Mouse (Mus musculus): Measurements from ENCODE around the gene Lrp8. TPM values are rescaled to one million over a fixed set of nuclear protein-coding genes. Genes with fewer than 3 reads are reported as not detected.

The Lrp8 gene
- total RNA-seq, 2 experiments from 2014 or later, result 1.7 to 1.8 TPM

DNA sequence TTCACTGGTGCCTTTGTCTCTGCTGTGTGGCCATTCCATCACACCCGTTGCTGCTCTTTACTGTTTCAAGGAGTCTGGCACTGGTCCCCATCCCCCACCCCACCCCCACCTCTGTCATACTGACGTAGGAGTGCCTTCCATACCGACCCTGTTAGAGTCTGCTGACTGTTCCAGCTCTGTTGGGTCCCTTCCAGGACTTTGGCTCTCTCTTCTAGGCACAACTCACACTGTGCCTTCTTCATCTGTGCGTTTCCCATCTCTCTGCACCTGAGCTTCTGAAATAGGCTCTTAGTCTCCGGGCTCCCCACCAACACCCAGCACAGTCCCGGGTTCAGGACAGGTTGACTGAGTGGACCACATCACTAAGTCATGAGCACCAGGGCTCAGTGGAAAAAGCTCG is 44.7 kb downstream of the Lrp8 start:
- no peak for DNase-seq

GRCm38 (mm10) chr4:107848546-107848945 is 46.5 kb downstream of the Lrp8 start:
- no peak for DNase-seq

DNA sequence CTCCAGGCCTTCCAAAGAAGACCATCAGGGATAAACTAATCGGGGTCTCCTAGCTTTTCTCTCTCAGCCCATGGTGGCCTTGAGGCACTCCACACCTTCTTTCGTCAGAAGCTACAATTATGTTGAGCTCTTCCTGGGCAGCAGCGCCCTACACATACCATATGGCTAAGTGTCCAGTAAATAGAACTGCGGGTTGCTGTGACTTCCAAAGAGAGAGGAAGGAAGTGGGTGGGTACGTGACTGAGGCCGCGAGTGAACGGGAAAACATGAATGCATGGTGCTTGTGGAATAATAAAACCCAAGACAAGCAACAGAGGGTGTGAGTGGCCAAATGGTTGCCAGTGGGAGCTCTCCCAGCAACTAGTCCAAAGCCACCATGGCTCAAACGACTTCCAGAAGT is 47.6 kb downstream of the Lrp8 start:
- DNase-seq, result no peak

- no peak for DNase-seq
Observed at GRCm38 (mm10) chr4:107850091-107850490, 48.0 kb downstream of the Lrp8 start.

DNA sequence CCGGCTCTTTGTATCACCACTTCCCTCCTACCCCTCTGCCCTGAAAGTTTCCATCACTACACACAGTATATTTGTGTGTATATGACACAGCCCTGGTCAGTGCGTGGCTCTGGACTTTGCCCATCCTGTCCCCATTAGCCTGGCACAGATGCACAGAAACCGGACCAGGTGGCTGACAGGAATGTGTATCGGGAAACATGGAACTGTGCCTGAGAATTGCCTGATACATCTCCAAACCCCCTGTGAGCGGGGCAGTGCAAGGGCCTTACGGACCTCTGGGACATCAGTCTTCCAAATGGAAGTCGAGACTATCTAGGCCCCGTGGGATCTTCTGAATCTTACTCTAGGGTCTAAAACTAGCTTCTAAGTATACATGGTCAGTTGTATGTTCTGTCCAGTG is 51.3 kb downstream of the Lrp8 start:
- no peak for DNase-seq

- DNase-seq, result no peak
Observed at GRCm38 (mm10) chr4:107853836-107854235, 51.8 kb downstream of the Lrp8 start.

DNA sequence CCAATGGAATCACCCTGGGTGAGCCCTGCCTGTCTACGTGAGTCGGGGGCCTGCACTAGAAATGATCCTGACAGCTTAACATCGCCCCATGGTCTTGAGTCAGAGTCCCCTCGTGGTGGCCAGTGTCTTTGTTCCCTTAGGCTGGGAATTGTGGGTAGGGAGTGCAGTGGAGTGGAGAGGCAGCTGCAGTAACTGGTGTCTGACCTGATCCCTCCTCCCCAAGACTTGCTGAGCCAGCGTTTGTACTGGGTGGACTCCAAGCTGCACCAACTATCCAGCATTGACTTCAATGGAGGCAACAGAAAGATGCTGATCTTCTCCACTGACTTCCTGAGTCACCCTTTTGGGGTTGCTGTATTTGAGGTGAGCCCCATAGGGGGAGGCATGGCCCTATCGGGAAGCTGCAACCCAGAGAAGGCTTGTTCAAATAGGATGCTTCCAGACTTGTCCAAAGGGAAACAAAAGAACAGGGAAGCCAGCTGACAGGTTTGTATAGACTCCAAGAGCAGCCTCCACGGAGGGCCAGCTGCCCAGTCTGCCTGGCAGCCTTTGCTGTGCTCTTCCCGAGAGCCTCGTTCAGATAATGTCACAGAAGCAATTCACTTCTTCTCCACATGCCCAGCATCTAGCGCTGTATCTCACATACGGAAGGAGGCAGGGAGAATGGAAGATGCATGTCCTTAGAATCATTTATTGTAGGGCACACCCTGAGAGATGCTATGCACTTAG is 55.1 kb downstream of the Lrp8 start:
- no peak for DNase-seq

DNA sequence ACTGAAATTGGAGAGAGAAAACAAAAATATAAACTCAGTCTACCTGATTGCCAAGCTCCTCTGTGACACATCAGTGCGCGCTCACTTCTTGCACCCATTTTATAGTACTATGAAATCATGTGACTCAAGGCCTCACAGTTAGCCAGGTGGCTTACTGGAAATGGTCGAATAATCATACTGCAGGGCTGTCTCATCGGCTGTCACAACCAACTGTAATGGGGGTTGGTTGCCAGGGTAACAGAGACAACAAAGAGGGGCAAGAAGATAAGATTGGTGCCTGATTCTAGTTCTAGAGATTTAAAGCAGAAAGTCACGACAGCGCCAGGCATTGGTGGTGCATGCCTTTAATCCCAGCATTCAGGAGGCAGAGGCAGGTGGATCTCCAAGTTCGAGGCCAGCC is 56.9 kb downstream of the Lrp8 start:
- no peak for DNase-seq

DNA sequence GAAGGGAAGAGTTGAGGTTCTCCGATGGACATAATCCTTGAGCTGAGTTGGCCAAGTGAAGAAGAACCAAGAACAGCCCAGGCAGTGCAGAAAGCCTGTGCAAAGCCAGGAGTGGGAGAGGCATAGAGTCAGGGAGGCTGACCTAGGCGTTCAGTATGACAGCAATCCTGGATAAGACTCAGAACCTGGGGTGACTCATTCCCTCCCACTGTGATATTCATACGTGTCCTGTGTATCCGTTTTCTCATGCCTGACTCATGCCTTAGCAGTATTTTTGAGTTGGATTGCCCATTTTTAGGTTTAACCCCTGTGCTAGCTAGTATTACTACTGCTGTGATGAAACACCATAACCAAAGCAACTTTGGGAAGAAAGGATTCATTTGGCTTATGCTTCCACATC is 62.8 kb downstream of the Lrp8 start:
- no peak for DNase-seq

GRCm38 (mm10) chr4:107879254-107880050 is 77.4 kb downstream of the Lrp8 start, which contains the start of gene Magoh:
Gene Magoh, plus strand, starts transcription at chr4:107879755.
- DNase-seq, result peak; percentile 97

DNA sequence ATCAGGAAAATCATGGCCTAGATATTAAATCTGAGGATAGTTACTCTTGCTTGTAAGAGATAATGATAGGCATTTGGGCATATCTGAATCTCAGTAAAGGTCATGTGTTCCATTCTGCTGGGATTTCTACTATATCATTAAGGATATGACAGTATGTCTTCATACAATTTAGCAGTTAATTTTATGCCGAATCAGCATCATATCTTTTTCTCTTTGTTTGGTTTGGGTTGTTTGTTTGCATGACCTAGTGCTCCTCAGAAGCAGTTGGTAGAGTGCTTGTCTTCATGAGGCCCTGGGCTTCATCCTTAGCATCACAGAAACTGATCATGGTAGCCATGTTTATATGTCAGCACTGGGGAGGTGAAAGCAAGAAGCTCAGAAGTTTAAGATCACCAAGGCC is 79.6 kb downstream of the Lrp8 start:
- DNase-seq, result no peak

- no peak for DNase-seq
Observed at GRCm38 (mm10) chr4:107886371-107886770, 84.3 kb downstream of the Lrp8 start.

- DNase-seq, result no peak
Observed at GRCm38 (mm10) chr4:107889385-107889730, 87.3 kb downstream of the Lrp8 start.

DNA sequence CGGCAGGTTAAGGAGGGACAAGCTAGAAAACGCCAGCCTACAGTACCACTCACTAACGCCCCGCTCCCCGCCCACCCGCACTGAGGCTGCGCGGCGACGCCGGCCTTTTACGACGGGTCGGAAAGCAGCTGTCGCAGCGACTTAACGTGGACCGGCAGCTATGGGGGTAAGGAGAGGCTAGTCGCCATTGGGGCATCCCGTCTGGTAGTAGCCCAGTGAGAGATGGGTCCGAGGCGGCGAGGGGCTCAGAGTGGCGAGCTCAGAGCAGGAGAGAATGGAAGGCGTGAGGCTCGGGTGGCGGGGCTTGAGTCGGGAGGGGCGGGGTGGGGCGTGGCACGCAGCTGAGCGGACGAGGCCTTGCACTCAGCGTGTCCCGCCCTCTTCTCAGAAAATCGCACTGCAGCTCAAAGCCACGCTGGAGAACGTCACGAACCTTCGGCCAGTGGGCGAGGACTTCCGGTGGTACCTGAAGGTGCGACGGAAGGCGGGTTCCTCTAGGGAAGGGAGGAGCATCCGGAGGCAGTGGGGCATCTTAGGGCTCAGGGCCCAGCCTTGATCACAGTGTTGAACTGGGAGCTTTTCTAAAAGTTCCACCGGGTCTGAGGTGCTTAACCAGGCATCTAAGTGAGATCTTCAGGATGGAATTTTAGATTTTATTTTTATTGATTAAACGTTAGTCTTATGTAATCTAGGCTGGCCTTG is 87.8 kb downstream of the Lrp8 start, which contains the start of gene 0610037L13Rik:
TSS of gene 0610037L13Rik (plus strand) at position 83 of the 702 bp plus-strand sequence.
- DNase-seq, result peak; percentile 93

- no peak for DNase-seq
Observed at GRCm38 (mm10) chr4:107892663-107893062, 90.6 kb downstream of the Lrp8 start.

- DNase-seq, result no peak
Observed at GRCm38 (mm10) chr4:107899211-107899927, 97.3 kb downstream of the Lrp8 start.

GRCm38 (mm10) chr4:107900206-107900605 is 98.1 kb downstream of the Lrp8 start:
- no peak for DNase-seq

DNA sequence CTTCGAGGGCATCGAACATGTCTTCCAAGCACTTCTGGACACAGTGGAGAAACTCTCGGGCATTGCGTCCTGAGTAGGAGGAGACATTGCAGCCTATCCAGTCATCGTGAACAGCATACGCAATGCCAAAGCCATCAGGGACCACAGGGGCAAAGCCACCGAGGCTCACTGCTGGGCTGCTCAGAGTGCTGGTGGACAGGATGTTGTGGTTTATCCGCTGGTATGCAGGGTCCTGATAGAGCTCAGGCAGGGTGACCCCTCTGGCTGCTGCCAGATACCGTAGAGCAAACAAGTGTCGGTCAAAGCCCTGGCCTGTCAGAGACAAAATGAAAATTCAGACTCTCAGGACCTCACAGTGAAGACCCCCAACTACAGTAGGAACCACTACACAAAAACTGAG is 102.2 kb downstream of the Lrp8 start:
- DNase-seq, result no peak

DNA sequence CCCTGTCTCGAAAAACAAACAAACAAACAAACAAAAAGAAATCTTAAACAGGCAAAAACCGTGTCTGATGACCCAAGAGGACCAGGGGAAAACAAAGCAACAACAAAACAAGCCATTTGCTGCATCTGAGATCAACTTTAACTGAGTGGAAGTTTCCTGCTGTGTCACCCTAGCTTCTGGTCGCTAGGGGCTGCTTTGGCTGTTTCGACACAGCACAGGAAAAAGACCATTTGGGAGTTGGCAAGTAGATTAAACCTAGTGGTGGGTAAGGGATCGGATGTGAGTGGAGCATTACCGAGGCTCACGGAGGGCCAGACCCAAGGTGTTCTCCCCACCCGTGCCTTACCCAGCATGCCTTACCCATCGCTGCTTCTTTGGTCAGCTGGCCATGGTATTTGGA is 104.5 kb downstream of the Lrp8 start:
- DNase-seq, result no peak

DNA sequence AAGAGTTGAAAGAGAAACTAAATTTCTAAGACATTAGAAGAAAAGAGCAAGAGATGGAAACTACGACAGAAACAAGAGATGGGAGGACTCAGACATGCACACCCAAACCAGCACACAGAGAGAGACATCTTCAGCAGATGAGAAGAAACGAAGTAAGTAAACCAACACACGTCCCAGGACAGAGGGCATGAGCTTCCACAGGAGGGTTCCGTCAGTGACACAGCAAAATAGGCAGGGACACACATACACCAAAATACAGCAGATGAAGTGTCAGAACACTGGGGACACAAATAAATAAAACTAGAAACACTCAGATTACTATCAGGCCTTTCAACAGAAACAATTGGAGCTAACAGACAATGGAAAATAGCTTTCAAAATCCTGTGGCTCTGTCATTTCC is 108.0 kb downstream of the Lrp8 start:
- DNase-seq, result no peak

GRCm38 (mm10) chr4:107920336-107920735 is 118.3 kb downstream of the Lrp8 start:
- DNase-seq, result peak; percentile 23

DNA sequence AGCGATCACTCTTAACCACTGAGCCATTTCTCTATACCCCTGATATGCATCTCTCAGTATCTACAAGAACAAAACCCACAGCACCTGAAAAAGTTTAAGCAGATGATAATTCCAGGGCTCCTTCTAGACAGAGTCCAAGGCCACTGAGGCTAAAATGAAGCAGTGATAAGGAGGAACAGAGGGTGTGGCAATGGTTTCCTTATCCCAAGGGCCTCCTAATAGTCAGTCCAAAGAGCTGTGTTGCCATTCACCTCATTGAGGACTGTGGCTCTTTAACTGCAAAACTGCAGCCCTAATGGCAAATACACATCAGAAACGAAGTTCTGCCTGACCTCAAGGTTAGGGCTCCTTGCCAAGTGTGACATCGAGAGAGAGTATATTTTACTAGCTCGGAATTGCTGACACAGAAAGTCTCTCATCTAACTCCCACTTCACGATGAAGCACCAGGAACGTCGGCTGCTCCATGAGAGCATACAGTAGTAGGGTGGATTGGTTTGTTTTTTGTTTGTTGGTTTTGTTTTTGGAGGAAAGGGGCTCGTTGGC is 119.2 kb downstream of the Lrp8 start:
- peak; percentile 68 for DNase-seq
